Mouse (Mus musculus) cerebellum, postnatal 10 days (tissue): Measurements from ENCODE around the gene Ar.

Source experiments
- DNase-seq, 2 experiments: peaks; one replicate each; pipeline ENCODE4 v3.0.0; 2021; ENCODE audit warnings: mixed read lengths in 2 of 2

Ar gene

GRCm38 (mm10) chrX:98148531-98149342 lies at the start of gene Ar:
Ar (plus strand) TSS chrX:98148769.
- DNase-seq: peak; percentile 13 to 19

GRCm38 (mm10) chrX:98149724-98150392 lies 1.3 kb downstream of the Ar start:
- DNase-seq: peak; percentile 15 to 20

- peak; percentile 7 to 20 for DNase-seq
Observed at GRCm38 (mm10) chrX:98150393-98151119, 2.0 kb downstream of the Ar start.

- DNase-seq: no peak
Observed at GRCm38 (mm10) chrX:98189759-98190158, 41.2 kb downstream of the Ar start.

GRCm38 (mm10) chrX:98205766-98206165 lies 57.2 kb downstream of the Ar start:
- DNase-seq: no peak

- DNase-seq: no peak
Observed at GRCm38 (mm10) chrX:98207166-98207565, 58.6 kb downstream of the Ar start.

- DNase-seq: no peak
Observed at GRCm38 (mm10) chrX:98216103-98216502, 67.5 kb downstream of the Ar start.

- DNase-seq: no peak
Observed at GRCm38 (mm10) chrX:98239011-98239410, 90.4 kb downstream of the Ar start.

- no peak for DNase-seq
Observed at GRCm38 (mm10) chrX:98245108-98245507, 96.5 kb downstream of the Ar start.

- DNase-seq: no peak
Observed at GRCm38 (mm10) chrX:98248363-98248762, 99.8 kb downstream of the Ar start.

- DNase-seq: no peak
Observed at GRCm38 (mm10) chrX:98259620-98260019, 111.1 kb downstream of the Ar start.

GRCm38 (mm10) chrX:98265755-98266154 lies 117.2 kb downstream of the Ar start:
- no peak for DNase-seq

GRCm38 (mm10) chrX:98271361-98271760 lies 122.8 kb downstream of the Ar start:
- no peak for DNase-seq

GRCm38 (mm10) chrX:98291763-98292162 lies 143.2 kb downstream of the Ar start:
- no peak for DNase-seq

- DNase-seq: peak in 1 of 2 experiments; percentile 19
Observed at GRCm38 (mm10) chrX:98300685-98301084, 152.1 kb downstream of the Ar start.

- no peak for DNase-seq
Observed at GRCm38 (mm10) chrX:98301924-98302323, 153.4 kb downstream of the Ar start.

GRCm38 (mm10) chrX:98315961-98316360 lies 167.4 kb downstream of the Ar start:
- DNase-seq: no peak

GRCm38 (mm10) chrX:98317483-98317882 lies 168.9 kb downstream of the Ar start:
- no peak for DNase-seq

GRCm38 (mm10) chrX:98323105-98323504 lies 174.5 kb downstream of the Ar start:
- no peak for DNase-seq

GRCm38 (mm10) chrX:98347481-98347880 lies 198.9 kb downstream of the Ar start:
- DNase-seq: no peak

- DNase-seq: peak; percentile 25 to 56
Observed at GRCm38 (mm10) chrX:98348036-98348435, 199.5 kb downstream of the Ar start.
